Comparison of ENCODE assay signal across 26 mouse cellular contexts in the genomic region with DNA sequence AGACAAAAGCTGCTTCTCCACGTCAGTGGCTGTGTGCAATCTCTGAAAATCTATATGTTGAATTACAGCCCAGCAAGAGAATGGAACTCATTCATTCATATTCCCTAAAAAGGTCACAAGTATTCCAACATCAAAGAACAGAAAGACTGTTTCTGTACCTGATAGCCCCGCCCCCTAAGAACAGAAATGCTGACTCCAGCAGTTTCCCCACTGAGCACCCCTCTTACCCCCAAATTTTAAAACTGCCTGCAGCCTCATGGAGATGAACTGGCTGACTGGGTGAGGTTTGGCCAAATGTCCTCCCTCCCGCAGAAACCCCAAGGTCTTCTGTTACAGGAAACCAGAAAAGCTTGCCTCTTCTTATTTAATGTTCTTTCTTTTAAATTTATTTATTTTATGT. TPM values are rescaled to one million over a fixed set of nuclear protein-coding genes. Genes with fewer than 3 reads are reported as not detected.
"Had no signal": no experiment of that assay in that cellular context is flagged by ENCODE, and none has a peak within 500 bp of the region (broad histone marks: within the 10 kb centered on the region; RNA-seq: fewer than 3 reads in every experiment).

No protein-coding gene starts in this region.

- H3K36me3 ChIP-seq: midbrain, embryonic 10.5 days; midbrain, embryonic 12.5 days; neural tube, embryonic 13.5 days; neural tube, embryonic 15.5 days; stomach, embryonic 15.5 days had no signal

- H3K27ac ChIP-seq: midbrain, embryonic 10.5 days; midbrain, embryonic 12.5 days; neural tube, embryonic 13.5 days; neural tube, embryonic 15.5 days; stomach, embryonic 15.5 days had no signal

- DNase-seq: lung, adult 18-20 months; lung, embryonic 14.5 days; lung, postnatal 10 days; lung, postnatal 4 days; midbrain, embryonic 14.5 days; retina, postnatal 1 day; right cerebral cortex, adult 18-20 months; right cerebral cortex, postnatal 25 days; thymus, adult 2 months; thymus, postnatal 25 days; thymus, postnatal 4 days had no signal

- H3K4me3 ChIP-seq: midbrain, embryonic 10.5 days; midbrain, embryonic 12.5 days; myocyte; neural tube, embryonic 13.5 days; neural tube, embryonic 15.5 days; stomach, embryonic 15.5 days had no signal

- H3K27me3 ChIP-seq: midbrain, embryonic 12.5 days; neural tube, embryonic 13.5 days; neural tube, embryonic 15.5 days; stomach, embryonic 15.5 days had no signal

- H3K4me1 ChIP-seq: midbrain, embryonic 12.5 days; neural tube, embryonic 13.5 days; neural tube, embryonic 15.5 days; stomach, embryonic 15.5 days had no signal

- H3K9ac ChIP-seq: lung, embryonic 14.5 days; midbrain, embryonic 12.5 days; neural tube, embryonic 13.5 days; neural tube, embryonic 15.5 days; stomach, embryonic 15.5 days had no signal

- H3K9me3 ChIP-seq: midbrain, embryonic 10.5 days; midbrain, embryonic 12.5 days; neural tube, embryonic 13.5 days; neural tube, embryonic 15.5 days; stomach, embryonic 15.5 days had no signal

RNA-seq across cellular contexts. Expression of gene Smco2, which starts 2.5 kb away (rescaled TPM):
- total RNA-seq: megakaryocyte, adult 5-6 weeks; megakaryocyte-erythroid progenitor cell, adult 5-6 weeks had no signal
- polyA plus RNA-seq: liver, embryonic 16.5 days; lung, embryonic 14.5 days; lung, embryonic 16.5 days; midbrain, embryonic 10.5 days; midbrain, embryonic 12.5 days; midbrain, embryonic 14.5 days; midbrain, embryonic 16.5 days; myocyte; neural tube, embryonic 11.5 days; neural tube, embryonic 13.5 days; neural tube, embryonic 15.5 days; spleen, adult 2 months; stomach, embryonic 15.5 days; stomach, postnatal 0 days; thymus, adult 2 months; urinary bladder, adult 2 months had no signal

RNA-seq across cellular contexts. Expression of gene Arntl2, which starts 51.5 kb away (rescaled TPM):
- total RNA-seq: megakaryocyte-erythroid progenitor cell, adult 5-6 weeks had no signal
